Mouse (Mus musculus) urinary bladder, postnatal 25 days (tissue): Measurements from ENCODE around the gene Slc1a6.
"Not testable (repeated sequence)": the region's sequence is repeated elsewhere in the genome, so short reads cannot be mapped to it uniquely, and the experiment has no call there.

ENCODE experiments used
- DNase-seq: peaks from one replicate; pipeline ENCODE4 v3.0.0; 2022; ENCODE audit warnings: low spot score

The Slc1a6 gene

DNA sequence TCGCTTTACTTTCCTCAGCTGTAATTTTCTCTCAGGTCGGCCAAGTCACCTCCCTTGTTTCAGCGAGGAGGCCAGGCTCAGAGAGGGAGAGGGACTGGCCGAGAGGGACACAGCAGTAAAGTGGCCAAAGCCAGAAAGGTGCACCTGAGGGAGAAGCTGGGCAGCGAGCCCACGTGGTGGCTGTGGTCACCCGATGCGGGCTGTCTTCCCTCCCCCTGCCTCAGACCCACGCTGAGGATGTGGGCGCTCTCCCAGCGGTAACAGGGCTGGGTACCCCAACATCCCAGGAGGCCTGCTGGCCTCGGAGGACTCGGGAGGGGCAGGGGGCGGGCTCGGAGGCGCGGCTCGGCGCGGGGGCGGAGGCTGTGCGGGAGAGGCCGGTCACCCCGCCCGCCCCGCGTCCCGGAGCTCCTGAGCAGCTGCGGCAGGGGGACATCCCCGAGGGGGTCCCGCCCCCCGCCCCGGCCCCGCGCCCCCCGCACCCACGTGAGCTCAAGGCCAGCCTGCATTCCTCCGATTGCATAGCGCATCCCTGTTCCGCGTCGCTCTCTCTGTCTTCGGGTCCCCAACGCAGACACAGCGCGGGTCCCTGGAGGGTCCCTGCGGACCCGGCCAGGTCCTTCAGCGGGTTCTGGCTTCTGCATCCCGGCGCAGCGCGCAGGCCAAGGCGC, at the start of gene Slc1a6:
TSS of gene Slc1a6 (plus strand) at position 516 of the 671 bp plus-strand sequence.
- peak; percentile 22 for DNase-seq

DNA sequence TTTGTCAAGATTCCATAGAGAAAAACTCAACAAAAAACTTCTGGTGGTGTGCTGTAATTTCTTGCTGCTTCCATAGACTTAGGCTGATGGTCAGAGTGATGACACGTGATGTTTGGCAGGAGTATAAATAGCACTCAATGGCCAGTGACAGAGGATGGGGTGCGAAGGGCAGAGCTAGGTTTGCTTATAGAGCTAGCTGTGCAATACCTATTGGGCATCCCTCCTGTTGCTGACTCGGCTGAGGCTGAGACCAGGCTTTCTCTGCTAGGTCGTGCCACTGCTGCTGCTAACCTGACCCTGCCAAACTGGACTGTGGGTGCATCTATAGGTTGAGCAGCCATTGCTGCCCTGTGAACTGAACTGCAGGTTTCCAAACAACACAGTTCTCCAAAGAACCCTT, 40.5 kb upstream of the Slc1a6 start:
- no peak for DNase-seq

DNA sequence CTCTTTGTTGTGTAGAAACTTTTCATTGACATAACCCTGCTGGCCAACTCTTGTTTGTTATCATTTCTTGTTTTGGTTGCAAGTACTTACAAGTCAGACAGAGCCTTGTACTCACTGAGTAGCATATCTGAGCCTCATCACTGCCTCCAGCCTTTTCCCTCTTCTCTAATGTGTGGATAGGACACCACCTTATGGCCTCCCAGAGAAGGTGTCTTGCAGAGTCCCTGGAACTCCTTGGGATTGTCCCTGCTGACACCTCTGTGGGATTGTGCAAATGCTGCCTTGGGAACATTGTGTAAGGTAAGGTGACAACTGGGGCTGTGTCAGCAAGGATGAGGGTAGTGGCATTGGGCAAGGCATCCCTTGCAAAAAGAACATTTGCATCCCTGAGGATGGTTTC, 36.6 kb upstream of the Slc1a6 start:
- no peak for DNase-seq

DNA sequence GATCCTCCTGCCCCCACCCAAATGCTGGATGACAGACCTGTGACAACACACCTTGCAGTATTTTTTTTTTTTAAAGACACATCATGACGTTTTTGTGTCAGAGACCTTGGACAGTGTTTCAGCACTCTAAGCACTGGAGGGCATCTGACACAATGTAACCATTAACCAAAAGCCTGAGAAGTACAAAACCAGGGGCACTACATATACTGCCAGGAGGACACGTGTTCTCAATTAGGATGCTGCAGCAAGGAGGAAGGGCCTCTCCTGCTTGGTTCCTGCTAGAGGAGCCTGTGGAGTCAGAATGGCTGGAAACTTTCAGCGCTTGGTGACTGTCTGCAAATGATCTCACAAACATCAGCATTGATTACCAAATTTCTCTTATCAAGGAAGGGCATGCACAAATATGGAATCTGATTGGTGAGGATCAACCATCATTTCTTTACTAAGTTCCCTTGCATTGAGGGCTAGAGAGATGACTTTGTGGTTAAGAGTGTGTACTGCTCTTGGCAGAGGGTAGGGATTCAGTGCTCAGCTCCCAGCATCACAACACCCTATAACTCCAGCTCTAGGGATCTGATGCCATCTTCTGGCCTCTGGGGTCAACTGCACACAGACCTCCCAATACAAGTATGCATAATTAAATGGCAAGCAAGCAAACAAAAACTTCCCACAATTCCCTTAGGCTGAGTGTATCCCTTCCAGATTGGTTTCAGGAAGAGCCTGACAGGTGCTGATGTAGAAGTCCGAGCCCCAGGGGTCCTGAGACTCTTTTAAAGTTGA, 34.7 kb upstream of the Slc1a6 start:
- no peak for DNase-seq

DNA sequence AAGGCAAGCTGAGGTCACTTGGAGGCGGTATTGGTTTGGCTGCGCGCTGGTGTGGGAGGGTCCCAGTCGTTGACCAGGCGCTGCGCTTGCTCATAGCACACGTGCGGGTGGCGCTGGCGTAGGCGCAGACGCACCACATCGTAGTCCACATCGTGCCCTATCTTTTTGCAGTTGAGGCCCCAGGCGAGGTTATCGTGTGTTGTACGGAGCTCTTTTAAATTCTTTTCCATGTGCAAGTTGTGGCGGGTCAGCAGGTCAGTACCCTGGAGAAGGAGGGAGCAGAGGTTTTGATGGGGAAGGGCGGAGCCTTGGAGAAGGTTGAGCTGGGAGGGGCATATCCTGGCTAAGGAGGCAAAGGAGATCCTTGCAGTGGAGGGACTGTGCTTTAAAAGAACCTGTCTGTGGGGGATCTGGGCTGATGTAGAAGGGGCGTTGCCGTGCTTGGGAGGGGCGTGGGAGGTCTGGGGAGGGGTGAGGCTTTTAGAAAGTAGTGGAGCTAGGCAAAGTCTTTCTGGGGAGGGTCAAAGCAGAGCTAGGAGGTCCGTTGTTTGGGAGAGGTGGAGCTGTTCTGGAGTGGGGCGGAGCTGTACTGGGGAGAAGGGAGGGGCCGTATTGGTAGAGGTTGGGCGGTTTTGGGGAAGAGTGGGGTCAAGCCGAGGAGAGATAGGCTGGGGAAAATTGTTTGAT, 33.1 kb upstream of the Slc1a6 start:
- DNase-seq, result peak; percentile 4

DNA sequence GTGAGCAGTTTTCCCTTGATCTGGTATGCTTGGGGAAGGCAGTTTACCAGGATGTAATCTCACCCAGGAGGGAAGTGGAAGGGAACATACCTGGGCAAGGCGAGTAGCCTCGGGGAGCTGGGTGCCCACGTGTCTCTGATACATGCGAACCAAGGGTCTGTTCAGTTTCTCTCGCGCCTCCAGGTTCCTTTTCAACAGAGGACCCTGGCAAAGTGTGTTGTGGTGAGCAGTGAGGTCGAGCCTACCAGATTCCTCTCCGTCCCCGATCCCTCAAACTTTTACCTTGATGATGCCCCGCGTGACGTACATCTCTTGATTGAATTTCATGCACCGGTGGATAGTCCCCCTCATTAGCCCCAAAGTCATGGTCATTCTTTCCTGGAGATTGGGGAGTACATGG, 32.1 kb upstream of the Slc1a6 start:
- DNase-seq, result no peak

DNA sequence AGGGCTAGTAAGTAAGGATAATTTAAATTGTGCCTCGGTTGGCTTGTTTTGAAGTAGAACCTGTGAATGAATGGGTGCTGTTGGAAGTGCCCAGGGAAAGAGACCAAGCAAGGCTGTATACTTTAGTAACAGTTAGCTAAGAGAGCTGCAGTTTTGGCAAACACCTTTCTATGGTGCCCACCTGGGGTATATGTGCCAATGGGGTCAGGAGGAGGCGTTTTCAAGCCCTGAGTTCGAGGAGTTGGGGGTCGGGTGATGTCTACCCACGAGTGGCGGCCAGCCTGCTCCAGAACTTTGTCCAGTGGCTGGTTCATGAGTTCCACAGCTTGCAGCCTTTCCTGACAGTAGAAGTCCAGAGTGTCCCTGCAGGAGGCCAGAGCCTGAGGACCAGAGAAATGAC, 31.4 kb upstream of the Slc1a6 start:
- no peak for DNase-seq

DNA sequence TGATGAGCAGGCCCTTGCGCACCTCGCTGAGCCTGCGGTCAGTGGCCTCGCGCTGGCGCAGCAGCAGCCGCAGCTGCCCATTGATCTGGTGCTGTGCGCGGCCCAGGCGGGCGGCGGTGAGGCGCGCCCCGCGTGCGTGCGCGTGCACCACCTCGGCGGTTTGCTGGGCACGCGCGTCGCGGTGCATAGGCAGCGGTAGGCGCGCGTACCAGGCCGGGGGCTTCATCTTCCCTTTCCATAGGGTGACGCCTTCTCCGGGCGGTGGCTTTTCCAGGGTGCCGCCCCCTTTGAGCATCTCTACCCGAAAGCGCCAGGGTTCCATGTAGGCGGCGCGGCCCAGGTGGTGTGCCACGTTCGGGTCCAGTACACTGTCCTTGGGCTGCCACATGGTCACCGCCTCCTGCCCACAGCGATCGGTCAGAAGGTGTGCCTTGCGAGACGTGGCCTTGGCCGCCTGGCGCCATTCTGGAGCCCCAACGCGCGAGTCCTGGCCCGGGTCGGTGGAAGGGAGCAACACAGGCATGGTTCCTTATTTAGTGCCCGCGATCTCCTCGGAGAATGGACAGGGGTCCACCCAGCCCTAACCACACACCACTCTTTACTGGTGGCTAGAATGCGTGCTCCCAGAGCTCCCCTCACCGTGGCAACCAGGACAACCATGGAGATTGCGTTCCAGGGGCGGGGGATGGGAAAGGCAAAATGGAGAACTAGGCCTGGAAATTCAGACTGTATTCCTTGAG, 27.7 kb upstream of the Slc1a6 start, which contains the start of gene Ccdc105:
TSS of gene Ccdc105 (minus strand) at position 614 of the 740 bp plus-strand sequence.
- DNase-seq, result peak; percentile 48

DNA sequence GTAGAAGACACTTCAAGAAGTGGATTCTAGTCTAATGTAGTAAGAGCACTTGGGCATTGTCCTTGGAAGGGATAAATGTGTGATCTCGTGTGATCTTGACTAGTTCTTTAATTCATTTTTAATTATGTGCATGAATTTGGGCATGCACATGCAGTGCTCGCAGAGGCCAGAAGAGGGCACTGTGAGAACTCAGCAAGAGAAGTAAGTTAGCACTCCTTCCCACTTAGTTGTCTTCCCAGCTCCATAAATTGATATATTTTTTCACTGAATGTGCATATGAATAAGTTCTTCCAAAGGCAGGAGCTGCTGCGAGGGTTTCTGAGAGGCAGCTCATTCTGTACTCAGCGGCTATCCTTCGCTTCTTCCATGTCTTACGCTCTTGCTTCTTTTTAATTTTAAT, 24.3 kb upstream of the Slc1a6 start:
- peak; percentile 70 for DNase-seq

DNA sequence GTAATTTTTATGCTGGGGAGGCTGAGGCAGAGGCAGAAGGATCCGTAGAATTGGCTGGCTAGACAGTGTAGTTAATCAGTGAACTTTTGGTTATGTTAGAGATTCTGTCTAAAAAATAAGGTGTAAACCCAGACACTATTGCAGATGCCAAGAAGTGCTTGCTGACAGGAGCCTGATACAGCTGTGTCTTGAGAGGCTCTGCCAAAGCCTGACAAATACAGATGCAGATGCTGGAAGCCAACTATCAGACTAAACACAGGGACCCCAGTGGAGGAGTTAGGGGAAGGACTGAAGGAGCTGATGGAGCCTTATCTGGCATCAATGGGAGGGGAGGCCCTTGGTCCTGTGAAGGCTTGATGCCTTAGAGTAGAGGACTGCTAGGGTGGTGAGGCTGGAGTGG, 14.7 kb upstream of the Slc1a6 start:
- DNase-seq, result no peak

DNA sequence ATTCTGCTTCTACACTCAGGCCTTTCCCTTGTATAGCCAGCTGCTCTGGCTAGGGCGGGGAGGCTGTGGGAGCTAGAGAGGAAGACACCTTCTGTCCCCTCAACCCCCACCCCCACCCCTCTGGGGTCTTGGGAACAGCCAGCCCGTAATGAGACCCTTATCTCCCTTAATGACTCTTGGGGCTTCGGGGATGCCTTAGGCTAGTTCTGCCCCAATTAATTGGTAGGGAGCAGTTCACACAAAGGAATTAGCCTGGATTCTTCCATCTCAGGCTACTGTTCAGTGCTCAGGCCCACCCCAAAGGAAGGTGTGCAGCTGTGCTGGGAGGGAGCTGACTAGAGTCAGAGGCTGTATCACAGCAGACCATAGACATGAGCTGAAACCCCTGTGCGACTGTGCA, 4.5 kb upstream of the Slc1a6 start:
- no peak for DNase-seq

DNA sequence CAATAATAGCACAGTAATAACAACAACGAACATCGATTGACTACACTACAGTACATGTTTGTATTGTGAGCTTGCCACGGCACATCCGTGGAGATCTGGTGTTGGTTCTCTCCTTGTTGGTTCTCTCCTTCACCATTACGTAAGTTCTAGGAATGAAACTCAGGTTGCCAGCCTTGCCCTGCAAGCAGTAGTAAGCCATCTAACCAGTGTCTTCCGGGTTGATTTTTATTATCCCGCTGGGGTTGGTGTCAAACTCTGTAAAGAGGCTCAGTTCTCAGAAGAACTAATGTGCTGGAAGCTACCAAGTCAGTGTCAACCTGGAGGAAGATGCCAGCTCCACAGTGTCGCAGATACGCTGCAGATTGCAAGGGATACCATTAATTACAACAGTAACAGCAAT, 769 bp upstream of the Slc1a6 start:
- DNase-seq, result no peak

DNA sequence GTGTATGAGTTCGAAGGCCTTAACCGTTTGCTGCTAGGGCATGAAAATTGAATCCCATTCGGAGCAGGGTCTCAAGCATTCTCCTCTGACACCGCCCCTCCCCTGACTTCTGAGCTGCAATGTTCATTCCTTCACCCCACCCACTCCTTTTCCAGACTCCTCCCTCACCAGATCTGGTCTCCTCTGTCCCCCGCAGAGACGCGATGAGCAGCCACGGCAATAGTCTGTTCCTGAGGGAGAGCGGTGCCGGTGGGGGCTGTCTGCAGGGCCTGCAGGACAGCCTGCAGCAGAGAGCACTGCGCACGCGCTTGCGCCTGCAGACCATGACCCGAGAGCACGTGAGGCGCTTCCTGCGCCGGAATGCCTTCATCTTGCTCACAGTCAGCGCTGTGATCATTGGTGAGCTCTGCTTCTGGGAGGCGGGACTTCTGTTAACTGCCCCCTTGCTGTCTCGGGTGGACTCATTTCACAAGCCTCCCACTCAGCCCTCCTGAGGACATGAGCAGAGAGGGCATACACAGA, 7.3 kb downstream of the Slc1a6 start:
- peak; percentile 38 for DNase-seq

DNA sequence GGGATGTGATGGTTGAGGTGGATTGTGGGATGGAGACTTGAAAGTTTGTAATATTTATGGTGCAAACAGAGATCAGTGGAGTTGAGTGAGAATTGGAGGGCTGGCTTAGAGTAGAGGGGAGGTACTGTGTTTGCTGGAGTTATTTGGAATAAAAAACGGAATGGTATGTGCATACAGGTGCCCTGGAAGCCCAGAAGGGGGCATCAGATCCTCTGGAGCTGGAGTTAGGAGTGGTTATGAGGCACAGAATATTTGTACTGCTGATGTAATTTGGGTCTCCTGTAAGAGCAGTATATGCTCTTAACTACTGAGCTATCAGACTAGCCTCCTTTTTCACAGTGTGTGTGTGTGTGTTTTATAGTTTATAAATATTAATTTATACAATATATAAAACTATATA, 10.3 kb downstream of the Slc1a6 start:
- no peak for DNase-seq

DNA sequence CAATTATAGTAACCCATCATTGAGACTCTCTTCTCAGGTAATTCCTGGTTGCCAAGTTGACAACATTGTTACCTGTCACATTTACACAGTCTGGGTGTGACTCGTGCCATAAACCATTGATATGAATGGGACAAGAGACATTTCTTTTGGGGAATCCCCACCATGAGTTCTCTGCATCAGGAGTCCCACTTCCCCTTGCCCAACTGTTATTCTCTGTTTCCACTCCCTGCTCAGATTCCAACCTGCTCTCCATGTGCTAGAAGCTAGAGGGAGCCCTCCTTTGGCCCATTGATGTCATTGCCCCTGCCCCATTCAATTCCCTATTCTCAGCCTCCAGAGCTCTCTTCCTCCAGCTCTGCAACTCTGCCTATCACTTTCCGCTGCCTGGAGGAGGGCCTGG, 21.2 kb downstream of the Slc1a6 start:
- DNase-seq, result no peak

DNA sequence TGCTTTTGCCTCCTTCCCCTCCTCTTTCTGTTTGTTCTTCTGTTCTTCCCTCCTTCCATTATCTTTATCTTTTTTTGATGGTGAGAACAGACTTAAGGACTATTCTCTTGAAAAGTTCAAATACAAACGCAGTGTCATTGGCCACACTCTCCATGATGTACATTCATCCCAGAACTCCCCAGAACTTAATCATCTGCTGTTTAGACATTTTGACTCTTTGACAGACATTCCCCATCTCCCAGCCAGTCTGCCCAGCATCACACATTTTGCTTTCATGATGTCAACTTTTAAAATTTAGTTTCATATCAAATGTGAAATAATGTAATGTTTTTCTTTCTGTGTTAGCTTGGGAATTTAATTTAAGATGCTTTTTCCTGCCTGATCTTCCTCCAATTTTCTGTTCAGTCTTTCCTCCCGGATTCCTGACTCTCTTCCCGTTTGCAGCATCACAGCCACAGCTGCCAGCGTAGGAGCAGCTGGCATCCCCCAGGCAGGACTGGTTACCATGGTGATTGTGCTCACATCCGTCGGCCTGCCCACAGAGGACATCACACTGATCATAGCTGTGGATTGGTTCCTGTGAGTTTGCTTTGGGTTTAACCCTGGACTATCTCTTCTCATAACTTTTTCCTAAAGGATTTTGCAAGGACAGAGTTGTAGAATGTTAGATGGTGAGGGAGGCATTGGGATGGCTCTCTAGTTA, 32.2 kb downstream of the Slc1a6 start:
- DNase-seq, result no peak

DNA sequence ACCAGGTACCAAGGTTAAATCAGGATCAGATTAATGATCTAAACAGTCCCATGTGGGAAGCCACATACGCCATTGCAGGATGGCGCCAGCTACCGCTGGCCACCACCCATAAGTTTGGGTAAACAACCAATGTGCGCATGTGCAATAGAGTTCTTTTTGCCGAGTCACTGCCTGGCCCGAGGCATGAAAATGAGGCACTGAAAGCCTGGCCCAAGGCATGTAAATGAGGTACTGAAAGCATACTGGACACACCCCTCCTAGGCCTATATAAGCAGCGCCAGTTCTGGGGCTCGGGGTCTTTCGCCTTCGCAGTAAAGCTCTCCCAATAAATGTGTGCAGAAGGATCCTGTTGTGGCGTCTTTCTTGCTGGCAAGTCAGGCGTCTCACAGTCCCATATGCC, 60.2 kb downstream of the Slc1a6 start:
- not testable (repeated sequence) for DNase-seq

DNA sequence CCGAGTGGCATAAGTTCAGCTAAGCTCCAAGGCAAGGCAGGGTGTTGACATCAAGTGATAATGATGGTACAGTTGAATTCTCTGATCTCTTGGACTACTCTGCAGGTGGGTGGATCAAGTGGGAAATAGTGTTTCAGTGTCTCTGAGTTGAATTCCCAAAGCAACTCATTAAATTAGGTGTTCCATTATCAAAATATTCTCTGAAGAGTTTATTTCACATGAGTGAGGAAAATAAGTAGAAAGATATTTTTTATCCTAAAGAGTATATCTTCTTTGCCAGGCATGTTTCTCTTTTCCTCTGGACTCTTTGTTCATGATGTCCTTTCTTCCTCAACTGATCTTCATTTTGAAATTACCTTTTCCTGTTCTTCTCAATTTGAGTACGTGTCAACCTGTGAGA, 71.8 kb downstream of the Slc1a6 start, which contains the start of gene Olfr1356:
TSS of gene Olfr1356 (minus strand) at position 101 of the 400 bp plus-strand sequence.
- no peak for DNase-seq
